Mouse (Mus musculus) erythroblast, embryonic 14.5 days (primary cell): Measurements from ENCODE around the gene Ptpn14.

ENCODE experiments used
- GATA1 ChIP-seq: IDR thresholded peaks from 2 replicates; pipeline ENCODE4 v1.6.1; 2012; ENCODE audit warnings: low read length, inconsistent platforms, mixed read lengths
- TAL1 ChIP-seq: IDR thresholded peaks from 3 replicates; pipeline ENCODE4 v1.6.1; 2012; ENCODE audit warnings: low read length, inconsistent platforms, mixed read lengths

- TF ChIP-seq GATA1 (no peak), TAL1 (no peak)
These were observed 147.4 kb downstream of the Ptpn14 start for GRCm38 (mm10) chr1:189875439-189875861.
